Mouse (Mus musculus): ENCODE measurements at regions not wholly inside any gene's neighbourhood (a gene's known extent, or its start where the extent isn't known, plus 50 kb on each side); places are given as distances from the start of the nearest gene placed in this dataset.

DNA sequence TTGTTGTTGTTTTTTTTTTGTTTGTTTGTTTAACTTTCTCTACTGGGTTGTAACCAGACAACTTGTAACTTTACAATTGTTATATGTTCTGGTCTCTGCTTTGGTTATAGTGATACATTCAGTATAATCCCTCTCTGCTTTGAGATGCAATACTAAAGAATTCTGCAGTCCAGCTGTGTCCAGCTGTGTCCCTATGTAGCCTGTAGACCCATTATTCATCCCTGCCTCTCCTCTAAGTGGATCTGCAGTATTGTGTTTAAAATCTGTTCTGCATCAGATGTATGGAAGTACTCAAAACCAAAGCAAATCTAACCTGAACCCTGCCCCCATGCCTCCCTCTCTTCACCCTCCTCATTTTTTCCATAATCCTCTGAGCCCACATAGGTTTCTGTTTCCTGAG, 279.6 kb downstream of the Rps29 start:
- DNase-seq (ENCODE audit: low spot score), result no peak

DNA sequence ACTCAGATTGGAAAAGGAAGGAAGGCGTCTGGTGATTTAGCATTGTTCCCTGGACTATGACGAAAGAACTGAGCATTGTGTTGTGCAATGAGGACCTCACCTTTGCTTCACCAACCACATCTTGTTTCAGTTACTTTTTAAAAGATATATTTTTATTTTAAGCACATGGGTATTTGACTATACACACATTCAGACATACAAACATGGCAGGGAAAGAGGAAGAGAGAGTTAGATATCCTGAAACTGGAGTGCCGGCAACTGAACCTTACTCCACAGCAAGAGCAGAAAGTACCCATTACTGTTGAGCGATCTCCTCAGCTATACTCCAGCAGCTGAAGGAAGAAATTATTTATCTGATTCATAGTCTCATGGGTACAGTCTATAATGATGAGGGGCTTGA, 287.7 kb downstream of the Rps29 start:
- no peak for DNase-seq (ENCODE audit: low spot score)

DNA sequence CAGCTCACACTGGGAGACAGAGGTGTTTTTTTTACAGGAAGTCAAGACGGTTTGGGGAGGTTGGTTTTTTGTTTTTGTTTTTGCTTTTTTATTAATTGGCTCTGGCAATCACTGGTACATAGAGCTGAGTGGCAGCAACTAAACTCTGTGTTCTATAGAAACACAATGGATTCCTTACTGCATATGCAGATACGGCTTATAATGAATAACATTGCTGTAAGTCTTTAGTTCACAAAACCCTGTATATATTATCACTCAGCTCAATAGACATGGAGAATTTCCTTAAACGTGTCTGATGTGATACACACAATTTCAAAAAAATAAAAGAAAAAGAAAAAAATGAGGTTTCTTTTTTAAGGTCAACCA, 296.0 kb downstream of the Rps29 start:
- no peak for DNase-seq (ENCODE audit: low spot score)

DNA sequence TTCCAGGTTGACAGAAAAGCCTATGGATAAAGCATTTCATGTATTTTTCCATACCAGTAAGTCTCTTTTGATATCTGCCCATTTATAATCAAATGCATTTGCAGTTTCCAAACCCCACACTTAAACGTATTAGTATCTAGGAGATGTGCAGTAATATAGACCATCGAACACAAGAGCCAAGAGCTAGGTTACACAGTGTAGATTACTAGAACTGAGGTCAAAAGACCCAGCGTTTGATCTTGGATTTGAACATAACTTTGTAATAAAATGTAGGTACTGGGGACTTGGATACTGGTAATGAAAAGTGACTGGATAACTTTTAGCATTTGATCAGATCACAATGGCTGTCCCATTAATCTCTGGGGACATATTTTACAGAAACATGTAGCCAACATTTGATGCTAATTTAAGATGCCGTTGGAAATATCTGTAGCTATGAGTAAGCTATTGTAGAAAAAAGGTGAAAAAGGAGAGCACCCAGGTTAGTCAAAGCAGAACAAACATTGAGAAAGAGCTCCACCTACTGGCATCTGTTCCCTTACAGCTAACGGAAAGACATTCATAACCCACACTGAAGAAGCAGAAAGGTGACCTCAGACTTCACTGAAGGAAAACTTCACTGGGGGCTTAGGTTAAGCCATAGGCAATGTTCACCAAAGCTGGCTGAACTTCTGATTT, 296.5 kb downstream of the Rps29 start:
- no peak for DNase-seq (ENCODE audit: low spot score)

DNA sequence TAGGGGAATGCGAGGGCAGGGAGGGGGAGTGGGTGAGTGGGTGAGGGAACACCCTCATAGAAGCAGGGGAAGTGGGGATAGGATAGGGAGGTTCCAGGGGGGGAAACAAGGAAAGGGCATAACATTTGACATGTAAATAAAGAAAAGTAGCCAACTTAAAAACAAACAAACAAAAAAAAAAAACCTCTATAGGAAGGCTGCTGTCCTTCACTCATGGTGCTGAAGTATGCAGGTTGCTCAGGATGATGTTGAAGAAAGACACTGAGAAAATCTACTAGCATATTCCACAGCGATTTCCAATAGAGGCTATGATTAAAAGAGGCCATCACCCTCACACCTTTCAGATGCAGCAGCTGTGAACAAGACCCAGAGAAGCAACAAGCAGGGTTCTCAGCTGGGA, 298.7 kb downstream of the Rps29 start:
- no peak for DNase-seq (ENCODE audit: low spot score)

DNA sequence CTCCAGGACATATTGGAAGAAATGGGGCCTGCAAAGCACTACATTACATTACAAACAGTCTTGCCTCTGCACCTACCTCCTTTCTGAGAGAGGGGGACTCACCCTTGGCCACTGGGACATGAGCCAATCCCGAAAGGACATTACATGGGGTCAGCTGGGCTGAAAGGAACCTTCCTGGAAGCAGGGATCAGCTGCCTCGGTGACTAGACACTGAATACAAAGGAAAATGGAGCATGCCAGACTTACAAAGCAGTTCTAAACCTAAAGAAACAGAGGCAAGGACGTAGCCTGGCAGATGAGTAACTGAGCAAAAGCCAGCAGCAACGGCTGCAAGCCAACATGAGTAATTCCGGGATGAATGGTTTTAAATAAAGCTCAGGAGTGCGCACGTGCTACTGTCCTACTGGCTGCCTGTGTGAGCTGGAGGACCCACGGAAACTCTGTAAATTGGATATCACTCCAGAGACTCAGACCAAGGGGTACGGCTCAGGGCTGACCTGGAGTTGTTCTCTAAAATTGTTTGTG, 309.3 kb downstream of the Rps29 start:
- no peak for DNase-seq (ENCODE audit: low spot score)

DNA sequence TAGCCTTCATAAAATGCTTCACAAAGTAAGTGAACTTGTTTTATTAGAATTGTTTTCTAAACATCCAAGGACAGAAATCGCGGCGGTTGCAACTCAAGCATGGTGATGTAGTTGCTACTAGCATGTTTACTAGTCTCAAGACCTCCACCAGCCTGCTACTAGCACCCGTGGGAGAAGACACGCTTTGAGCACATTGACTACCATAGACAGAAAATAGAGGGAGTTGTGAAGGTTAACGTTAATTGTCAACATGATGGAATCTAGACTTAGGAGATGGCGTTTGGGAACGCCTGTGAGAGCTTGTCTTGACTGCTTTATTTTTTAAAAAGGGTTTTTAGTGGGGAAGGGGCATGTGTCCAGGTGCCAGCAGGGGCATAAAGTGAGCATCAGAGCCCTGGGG, 318.2 kb downstream of the Rps29 start:
- no peak for DNase-seq (ENCODE audit: low spot score)

DNA sequence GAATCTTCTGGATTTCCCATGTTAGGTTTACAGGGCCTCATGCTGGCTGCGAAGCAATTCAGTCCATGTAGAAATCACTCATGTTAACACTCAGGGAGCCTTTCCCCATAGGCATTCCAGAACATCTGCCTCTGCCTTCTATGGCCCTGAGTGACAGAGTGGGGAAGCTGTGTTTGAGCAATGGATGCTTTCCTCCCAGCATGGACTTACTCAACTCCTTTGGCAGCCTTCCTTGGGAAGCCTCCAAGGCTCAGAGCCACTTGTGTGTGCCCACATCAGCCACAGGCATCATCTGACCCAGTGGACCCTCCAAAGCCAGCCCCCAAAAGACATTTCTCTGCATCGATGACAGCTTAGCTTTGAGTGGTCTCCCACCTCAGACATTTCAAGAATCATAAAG, 318.8 kb downstream of the Rps29 start:
- DNase-seq (ENCODE audit: low spot score), result no peak

DNA sequence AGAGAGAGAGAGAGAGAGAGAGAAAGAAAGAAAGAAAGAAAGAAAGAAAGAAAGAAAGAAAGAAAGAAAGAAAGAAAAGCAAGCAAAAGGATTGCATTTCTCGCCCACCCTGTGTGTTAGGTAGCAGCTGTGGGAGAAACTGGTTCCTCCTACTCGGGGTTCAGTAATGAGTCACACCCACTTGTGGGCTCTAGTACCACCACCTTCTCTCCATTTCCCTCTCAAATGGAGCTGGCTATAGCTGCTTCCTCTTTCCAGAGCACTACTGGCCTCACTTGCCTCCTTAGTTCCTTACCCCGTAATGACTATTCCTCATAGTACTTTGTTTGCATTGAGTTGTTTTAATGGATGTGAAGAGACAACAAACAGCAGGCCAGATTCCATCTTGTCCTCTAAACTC, 323.0 kb downstream of the Rps29 start:
- DNase-seq (ENCODE audit: low spot score), result no peak

DNA sequence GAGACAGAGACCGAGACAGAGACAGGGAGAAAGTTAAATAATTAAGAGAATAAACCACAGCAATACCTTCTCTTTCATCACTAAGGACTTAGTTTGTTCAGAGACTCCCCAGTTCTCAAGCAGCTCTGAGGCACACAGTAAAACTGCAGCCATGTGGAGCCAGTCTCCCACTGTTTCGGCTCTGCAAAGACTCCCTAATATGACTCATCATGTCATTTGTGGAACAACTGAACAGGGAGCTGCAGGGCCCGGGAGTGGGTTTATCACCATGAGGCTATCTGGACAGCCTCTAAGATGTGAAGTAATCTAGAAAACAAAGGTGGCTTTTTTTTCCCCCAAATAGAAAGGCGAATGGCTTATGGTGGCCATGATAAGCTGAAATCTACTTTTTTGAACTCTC, 325.1 kb downstream of the Rps29 start:
- DNase-seq (ENCODE audit: low spot score), result no peak

DNA sequence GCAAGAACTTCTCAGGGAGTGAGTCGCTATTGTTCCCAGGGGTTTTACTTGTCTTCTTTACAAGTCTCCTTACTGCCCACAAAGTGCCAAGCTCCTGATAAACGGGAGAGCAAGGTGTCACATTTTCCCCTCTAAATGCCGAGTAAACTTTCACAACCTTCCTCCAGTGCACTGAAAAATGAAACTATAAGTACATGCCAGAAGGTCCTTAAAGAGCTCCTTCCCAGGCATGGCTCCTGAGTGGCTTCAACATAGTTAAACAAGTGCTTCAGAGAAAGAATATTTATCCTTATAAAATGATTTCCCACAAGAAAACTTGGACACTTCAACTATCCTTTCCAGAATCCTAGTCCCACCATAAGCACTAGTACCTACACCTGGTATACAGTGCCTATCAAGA, 329.6 kb downstream of the Rps29 start:
- DNase-seq (ENCODE audit: low spot score), result no peak

DNA sequence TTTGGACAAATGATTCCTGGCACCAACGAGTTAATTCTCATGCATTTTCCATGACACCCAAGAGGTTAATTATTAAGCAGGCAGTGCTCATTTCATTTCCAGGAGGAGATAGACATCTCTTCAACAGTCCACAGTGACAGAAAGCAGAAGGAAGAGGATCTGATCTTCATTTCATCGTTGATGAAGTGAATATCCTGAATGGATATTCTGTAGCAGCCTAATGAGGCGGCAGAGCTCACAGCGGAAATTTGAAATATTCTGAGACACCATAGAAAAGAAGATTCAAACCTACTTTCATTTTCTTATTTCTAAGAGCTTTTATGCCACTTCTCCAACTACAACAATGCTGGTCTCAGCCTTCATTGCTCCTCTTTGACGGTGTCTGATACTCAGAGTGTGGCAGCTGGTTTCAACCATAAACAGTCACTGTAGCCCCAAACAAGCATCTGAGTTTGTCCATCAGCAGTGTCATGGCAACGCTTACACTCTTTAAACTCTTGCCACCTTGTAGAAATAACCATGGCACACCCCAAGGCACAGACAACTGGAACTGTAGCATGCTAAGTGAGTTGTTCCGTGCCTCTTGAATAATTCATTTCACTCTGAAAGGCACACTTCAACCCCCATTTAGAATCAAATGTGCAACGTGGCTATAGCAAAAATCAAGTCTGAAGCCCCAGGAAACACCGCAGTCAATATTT, 331.3 kb downstream of the Rps29 start:
- DNase-seq (ENCODE audit: low spot score), result no peak

DNA sequence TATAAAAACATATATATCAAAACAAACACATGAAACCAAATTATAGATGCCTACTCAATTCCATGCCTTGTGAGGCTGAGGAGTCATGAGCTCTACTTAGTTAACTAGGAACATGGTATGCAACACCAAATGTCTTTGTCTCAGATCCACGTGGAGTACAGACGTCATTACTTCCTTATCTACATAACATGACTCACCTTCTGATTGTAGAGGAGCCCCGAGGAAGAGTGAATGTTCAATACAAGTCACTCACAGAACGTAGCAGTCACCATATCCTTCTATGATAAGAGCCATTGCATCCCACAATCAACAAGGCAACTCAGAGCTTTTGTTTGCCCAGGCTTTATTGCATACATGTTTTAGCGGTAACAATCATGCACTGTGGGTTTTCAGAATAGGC, 364.6 kb downstream of the Rps29 start:
- DNase-seq (ENCODE audit: low spot score), result no peak

DNA sequence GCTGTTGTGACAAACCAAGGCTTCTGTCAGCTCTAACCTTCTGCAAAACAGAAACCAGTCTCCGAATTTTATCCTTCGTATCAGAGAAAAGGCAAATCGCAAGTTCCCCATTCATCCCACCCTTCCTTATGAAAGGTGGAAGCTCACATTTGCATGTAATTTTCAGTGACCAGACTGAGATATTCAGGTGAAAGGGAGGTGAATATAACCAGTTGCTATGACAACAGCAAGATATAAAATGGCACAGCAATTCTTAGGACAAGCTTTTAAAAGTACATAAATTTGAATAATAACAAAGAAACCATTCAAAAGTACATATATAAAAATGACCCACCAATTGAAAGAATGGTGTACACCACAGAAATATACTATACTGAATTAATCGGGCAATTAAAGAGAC, 375.4 kb downstream of the Rps29 start:
- DNase-seq (ENCODE audit: low spot score), result no peak

DNA sequence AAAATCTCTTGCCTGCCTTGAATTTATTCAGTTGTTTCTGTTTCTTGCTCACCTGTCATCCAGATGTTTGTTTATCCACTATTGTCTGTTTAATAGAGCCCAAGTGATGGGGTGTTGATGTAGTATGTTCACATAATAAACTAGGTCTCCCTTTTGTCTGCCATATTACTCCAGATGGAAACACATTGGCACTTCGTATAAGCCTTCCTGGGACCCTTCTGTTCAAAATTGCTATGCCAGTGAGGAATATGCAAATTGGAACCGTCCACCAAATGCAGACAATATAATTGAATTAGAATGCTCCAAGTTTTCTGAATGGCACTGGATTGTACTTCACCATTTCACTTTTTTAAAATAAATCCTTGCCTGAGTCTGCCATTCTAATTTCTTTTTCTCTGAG, 383.5 kb downstream of the Rps29 start:
- no peak for DNase-seq (ENCODE audit: low spot score)

DNA sequence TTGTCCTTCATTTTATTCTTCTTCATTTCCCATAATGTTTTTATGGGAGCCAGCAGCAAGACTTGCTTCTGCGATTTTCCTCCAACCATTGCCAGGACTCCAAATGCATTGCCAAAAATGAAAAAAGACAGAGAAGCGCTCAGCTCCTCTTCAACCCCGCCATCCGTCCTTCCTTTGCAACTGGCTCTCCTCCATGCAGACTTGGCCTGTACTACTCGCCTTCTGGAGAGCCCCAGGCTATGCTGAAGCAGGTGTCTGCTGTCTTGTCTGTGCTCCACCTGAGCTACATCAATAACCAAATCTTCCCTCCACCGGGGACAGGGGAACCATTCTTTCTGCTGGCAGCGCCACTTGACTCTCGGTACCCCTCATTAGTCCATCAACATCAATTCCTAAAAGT, 384.2 kb downstream of the Rps29 start:
- no peak for DNase-seq (ENCODE audit: low spot score)

DNA sequence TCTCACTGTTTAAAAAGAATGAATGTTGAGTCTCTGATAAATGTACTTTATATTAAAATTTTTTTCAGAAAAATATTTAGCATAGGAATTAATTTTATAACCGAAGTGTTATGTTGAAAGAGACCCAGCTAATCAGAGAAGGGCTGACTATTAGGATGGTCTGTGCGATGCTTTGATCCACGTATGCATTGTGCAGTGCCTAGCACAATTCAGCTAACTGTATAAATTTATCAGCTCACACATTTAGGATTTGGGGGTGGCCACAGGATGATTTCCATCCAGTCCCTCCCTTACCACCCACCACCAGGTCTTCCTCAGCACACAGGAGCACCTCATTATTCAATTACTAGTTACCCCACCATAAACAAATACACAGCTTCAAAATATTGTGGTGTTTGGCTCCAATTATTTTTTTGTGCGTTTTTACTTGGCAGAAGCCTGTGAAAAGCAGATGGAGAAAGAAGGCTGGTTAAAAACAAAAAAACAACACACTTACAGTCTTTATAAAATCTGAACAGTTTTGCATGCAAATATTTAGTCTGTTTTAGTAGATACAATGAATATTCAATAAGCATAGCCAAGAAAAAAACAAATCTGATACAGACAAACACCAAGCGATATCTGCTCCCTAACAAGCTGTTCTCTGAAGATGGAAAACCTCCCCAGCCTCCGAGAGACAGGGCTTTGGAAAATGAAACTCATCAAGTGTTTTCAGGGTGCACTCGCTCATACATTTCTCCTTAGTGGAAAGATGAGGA, 400.5 kb downstream of the Rps29 start:
- DNase-seq (ENCODE audit: low spot score), result no peak

DNA sequence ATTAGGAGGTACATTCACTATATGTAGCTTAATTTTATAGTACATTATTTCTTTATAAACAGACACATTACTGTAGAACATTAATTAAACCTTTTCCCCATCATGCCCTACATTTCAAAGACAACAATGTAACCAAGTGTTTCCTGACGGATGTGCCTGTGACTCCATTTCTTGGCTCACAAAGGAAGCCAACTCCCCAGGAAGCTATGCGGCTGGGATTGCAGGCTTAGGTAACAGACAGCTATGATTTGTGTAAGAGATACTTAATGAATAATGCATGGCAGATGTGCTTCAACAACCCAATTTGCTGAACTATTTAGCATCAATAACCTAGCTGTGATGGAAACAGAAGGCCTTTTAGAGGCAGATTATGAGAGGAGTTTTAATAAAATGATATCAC, 430.1 kb downstream of the Rps29 start:
- no peak for DNase-seq (ENCODE audit: low spot score)

DNA sequence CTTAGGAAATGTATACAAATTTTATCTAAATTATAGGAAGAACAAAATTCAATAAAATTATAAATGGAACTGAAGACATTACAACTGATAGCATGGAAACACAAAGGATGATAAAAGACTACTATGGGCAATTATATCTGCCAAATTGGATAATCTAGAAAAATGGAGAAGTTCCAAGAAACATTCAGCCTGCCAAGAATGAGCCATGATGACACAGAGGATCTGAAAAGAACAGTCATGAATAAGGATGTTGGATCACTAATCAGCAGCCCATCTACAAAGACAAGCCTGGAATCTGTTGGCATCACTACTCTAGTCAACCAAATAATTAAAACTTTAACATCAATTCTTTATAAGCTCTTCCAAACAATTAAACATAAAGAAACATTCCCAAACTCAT, 440.0 kb downstream of the Rps29 start:
- no peak for DNase-seq (ENCODE audit: low spot score)

DNA sequence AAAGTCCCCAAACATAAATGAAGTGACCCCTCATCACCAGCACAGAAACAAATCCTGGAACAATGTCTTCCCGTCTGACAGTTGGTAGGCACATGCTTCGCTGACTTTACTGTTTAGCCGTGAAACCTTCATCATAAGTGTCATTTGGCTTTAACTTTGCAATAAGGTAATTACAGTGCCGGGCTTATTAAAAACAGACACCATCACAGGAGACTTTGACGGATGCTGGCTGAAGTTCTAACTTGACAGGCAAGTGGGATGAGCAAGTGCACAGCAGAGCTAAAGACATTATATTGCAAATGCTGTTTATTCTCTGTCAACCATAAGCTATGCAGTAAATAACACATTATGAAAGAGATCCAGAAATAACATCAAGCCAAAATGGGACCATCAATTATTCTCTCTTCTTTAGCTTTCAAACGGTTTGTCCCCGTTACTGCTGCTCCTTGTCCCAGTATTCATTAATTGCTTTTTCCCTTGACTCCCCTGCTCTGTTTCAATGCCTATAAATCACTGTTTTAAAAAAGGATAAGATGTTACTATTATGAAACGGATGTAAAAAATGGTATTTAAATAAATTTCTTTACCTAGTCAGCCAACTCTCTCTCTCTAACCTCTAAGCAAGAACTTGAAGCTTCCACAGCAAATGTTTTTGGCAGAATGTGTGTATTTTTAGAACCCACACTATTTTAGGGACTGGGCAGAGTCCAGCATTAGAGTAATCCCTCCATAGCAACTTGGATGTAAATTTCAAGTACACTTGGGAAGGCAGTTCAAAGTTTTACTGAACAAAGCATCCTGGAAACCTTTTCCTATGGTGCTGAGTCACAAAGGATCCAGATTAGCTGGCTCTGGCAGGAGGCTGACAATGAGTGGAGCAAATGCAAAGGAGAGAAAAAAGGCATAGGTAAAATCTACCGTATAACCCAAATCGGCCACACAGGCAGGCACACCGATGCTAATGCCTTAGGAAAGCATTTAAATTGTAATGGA, 464.4 kb downstream of the Rps29 start:
- no peak for DNase-seq (ENCODE audit: low spot score)

DNA sequence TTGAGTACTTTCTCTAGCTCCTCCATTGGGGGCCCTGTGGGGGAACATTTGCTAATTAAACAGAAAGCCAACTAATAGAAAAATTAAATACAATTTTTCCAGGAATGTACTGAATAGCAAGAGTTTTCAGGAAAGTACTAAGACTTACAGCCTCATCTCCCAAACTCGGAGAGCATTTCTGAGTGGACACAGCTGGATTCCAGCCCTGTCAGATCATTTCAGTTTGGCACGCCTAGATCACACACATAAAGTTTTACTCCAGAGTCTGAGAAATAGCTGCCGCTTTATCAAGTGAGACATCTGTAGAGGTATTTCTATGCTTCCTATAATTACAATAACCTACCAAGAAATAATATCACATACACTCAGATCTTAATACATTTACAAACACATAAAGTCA, 470.7 kb downstream of the Rps29 start:
- DNase-seq (ENCODE audit: low spot score), result no peak

DNA sequence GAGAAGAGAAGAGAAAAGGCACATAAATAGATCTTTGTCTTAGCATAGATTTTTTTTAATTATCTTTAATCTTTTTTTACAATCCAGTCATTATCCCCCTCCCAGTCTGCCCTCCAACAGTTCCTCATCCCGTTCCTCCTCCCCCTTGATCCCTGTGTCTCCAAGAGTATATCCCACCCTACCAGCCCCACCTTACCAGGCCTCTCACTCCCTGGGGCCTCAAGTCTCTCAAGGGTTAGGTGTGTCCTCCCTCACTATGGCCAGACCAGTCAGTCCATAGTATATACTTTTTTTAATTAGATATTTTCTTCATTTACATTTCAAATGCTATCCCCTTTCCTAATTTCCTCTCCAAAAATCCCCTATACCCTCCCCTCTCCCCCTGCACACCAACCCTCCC, 475.1 kb downstream of the Rps29 start:
- no peak for DNase-seq (ENCODE audit: low spot score)
